Mouse (Mus musculus) forebrain, embryonic 14.5 days (tissue): Measurements from ENCODE around the gene Il4. TPM values are rescaled to one million over a fixed set of nuclear protein-coding genes. Genes with fewer than 3 reads are reported as not detected.

Experiments
- ATAC-seq: fragments of 200-750 bp; cut with Nextera tagmentation; 2 replicates; pipeline ENCODE4 v1.8.0; 2017; ENCODE audit warnings: mild to moderate bottlenecking, moderate library complexity
- DNase-seq: peaks from one replicate; pipeline ENCODE4 v3.0.0-alpha.2; 2015; ENCODE audit warnings: low spot score
- H3K27ac ChIP-seq: fragments of 300-500 bp; sonication (generic); 2 replicates; pipeline ENCODE4 v1.5.1; 2014; ENCODE audit warnings: low read depth, mild to moderate bottlenecking, control low read depth, low read length, moderate library complexity
- H3K27me3 ChIP-seq: fragments of 300-500 bp; sonication (generic); replicated peaks from 2 replicates; pipeline ENCODE4 v1.6.1; 2014; ENCODE audit warnings: low read length, control low read depth, mixed read lengths; ENCODE audit not compliant: control insufficient read depth, insufficient read depth
- H3K36me3 ChIP-seq: fragments of 300-500 bp; sonication (generic); 2 replicates; pipeline ENCODE4 v1.6.1; 2014; ENCODE audit warnings: low read length, control low read depth; ENCODE audit not compliant: control insufficient read depth, insufficient read depth
- H3K4me1 ChIP-seq: fragments of 300-500 bp; sonication (generic); 2 replicates; pipeline ENCODE4 v1.6.1; 2014; ENCODE audit warnings: antibody characterized with exemption, low read length, control low read depth; ENCODE audit not compliant: control insufficient read depth, insufficient read depth
- H3K4me2 ChIP-seq: fragments of 300-500 bp; sonication (generic); 2 replicates; pipeline ENCODE4 v1.6.1; 2014; ENCODE audit warnings: mild to moderate bottlenecking, control low read depth, low read length
- H3K4me3 ChIP-seq: fragments of 300-500 bp; sonication (generic); 2 replicates; pipeline ENCODE4 v1.5.1; 2014; ENCODE audit warnings: low read depth, low read length, control low read depth
- H3K9ac ChIP-seq: fragments of 300-500 bp; sonication (generic); 2 replicates; pipeline ENCODE4 v1.6.1; 2014; ENCODE audit warnings: mild to moderate bottlenecking, low read length, control low read depth, moderate library complexity
- H3K9me3 ChIP-seq: fragments of 300-500 bp; sonication (generic); replicated peaks from 2 replicates; pipeline ENCODE4 v1.6.1; 2016; ENCODE audit warnings: low read length, control low read depth, mixed read lengths; ENCODE audit not compliant: control insufficient read depth
- WGBS: fragments of 180-500 bp; shearing (Covaris S2); extraction: QIAGEN DNeasy Blood & Tissue Kit; methylation state at CpG from one replicate; pipeline ENCODE4 v1.1.7; 2014; 5-methylcytosine and 5-hydroxymethylcytosine counted together
- polyA plus RNA-seq: library from polyadenylated mRNA; unstranded; fragments of >200 nt; fragmentation: Nextera tagmentation; extraction: Ambion mirVana; gene quantifications from 2 replicates; pipeline ENCODE4 v1.2.1, GENCODE M21; 2014

The Il4 gene
- polyA plus RNA-seq, 1 experiment from 2014 or later: 5.9 TPM

- Histone ChIP-seq H3K4me2 (no peak overlapping the region), H3K36me3 (no peaks in the 10 kb centered on the region), H3K4me3 (no peak overlapping the region), H3K27me3 (0 out of 2 replicates have a peak, but pooled peaks cover 5% of the 10 kb centered on the region), H3K4me1 (0 out of 2 replicates have a peak, but pooled peaks cover 3% of the 10 kb centered on the region), H3K9me3 (no peaks in the 10 kb centered on the region), H3K27ac (no peak overlapping the region), H3K9ac (no peak overlapping the region)
- DNase-seq: peak; percentile 6
- 73% methylated on average over 14 of the region's 14 CpGs for WGBS
- no peak for ATAC-seq
These were observed 13.8 kb upstream of the Il4 start for GRCm38 (mm10) chr11:53632122-53632733.

DNA sequence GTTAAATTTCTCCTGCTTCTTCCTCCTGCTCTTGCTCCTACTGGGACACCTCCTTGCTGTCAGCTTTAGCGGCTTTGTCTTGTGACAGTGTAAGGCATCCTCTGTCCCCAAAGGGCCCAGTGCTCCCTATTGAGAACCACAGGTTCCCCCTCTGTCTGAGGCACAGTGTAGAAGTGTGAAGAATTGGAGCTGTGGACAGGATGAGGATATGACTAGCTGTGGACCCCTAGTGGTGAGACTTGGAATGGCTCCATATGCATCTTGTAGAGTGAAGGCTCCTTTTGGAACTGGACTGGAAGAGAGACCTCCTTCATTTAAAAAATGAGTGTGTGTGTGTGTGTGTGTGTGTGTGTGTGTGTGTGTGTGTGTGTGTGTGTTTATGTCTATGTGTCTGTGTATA is 9.4 kb upstream of the Il4 start:
- Histone ChIP-seq H3K27me3 (no peaks in the 10 kb centered on the region), H3K4me2 (no peak overlapping the region), H3K9me3 (no peaks in the 10 kb centered on the region), H3K4me1 (no peaks in the 10 kb centered on the region), H3K9ac (no peak overlapping the region), H3K4me3 (no peak overlapping the region), H3K27ac (no peak overlapping the region), H3K36me3 (no peaks in the 10 kb centered on the region)
- WGBS: 14% methylated on average over 1 of the region's 1 CpGs
- DNase-seq (peak; percentile 93), ATAC-seq (peak; percentile 68)

GRCm38 (mm10) chr11:53626802-53627373 is 8.4 kb upstream of the Il4 start:
- Histone ChIP-seq H3K36me3 (no peaks in the 10 kb centered on the region), H3K27ac (no peak overlapping the region), H3K9ac (no peak overlapping the region), H3K4me3 (no peak overlapping the region), H3K9me3 (no peaks in the 10 kb centered on the region), H3K27me3 (no peaks in the 10 kb centered on the region), H3K4me1 (no peaks in the 10 kb centered on the region), H3K4me2 (no peak overlapping the region)
- no peak for DNase-seq
- WGBS: 64% methylated on average over 17 of the region's 17 CpGs
- no peak for ATAC-seq

DNA sequence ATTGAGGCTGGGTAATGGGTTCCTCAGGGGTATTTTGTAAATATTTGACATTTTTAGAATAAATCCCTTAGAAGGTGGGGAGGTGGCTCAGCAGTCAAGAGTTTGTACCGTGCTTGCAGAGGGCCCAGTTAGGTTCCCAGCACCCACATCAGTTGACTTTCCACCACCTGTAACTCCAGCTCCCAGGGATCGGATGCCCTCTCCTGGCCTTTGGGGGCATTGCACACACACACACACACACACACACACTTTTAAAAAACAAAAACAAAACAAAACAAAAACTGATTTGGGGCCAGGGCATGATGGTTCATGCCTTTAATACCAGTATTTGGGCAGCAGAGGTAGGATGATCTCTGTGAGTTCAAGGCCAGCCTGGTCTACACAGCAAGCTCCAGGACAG is 5.7 kb upstream of the Il4 start:
- DNase-seq: no peak
- H3K27me3 ChIP-seq: no peaks in the 10 kb centered on the region
- H3K4me3 ChIP-seq: no peak overlapping the region
- no peaks in the 10 kb centered on the region for H3K4me1 ChIP-seq
- no peak overlapping the region for H3K4me2 ChIP-seq
- H3K36me3 ChIP-seq: no peaks in the 10 kb centered on the region
- no peak for ATAC-seq
- no peak overlapping the region for H3K27ac ChIP-seq
- H3K9ac ChIP-seq: no peak overlapping the region
- H3K9me3 ChIP-seq: no peaks in the 10 kb centered on the region
- WGBS: 88% methylated on average over 2 of the region's 2 CpGs

DNA sequence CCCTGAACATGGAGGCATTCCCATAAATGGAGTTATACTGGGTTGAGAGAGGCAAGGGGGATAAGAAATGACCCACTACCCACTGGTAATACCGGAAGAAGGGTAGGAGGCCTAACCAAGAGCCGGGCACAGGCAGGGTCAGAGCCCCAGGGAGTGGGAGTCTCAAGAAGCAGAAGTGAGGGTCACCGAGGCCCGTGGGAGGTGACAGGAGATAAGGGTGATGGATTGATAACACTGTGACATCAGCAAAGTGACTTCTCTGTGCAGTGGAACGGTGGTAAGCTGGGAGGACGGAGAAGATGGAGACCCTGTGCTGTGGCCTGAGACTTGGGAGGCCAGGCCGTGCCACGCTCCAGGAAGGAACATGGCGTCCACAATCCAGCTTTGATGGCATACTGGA is 5.1 kb upstream of the Il4 start:
- no peaks in the 10 kb centered on the region for H3K4me1 ChIP-seq
- no peak overlapping the region for H3K4me2 ChIP-seq
- no peaks in the 10 kb centered on the region for H3K9me3 ChIP-seq
- DNase-seq (no peak), ATAC-seq (no peak)
- H3K9ac ChIP-seq: no peak overlapping the region
- 96% methylated on average over 9 of the region's 9 CpGs for WGBS
- no peaks in the 10 kb centered on the region for H3K27me3 ChIP-seq
- no peak overlapping the region for H3K4me3 ChIP-seq
- no peaks in the 10 kb centered on the region for H3K36me3 ChIP-seq
- no peak overlapping the region for H3K27ac ChIP-seq

- WGBS: 82% methylated on average over 6 of the region's 6 CpGs
- ATAC-seq: no peak
- no peaks in the 10 kb centered on the region for H3K9me3 ChIP-seq
- H3K9ac ChIP-seq: no peak overlapping the region
- H3K27me3 ChIP-seq: no peaks in the 10 kb centered on the region
- H3K27ac ChIP-seq: no peak overlapping the region
- H3K36me3 ChIP-seq: no peaks in the 10 kb centered on the region
- no peak overlapping the region for H3K4me2 ChIP-seq
- DNase-seq: no peak
- no peaks in the 10 kb centered on the region for H3K4me1 ChIP-seq
- H3K4me3 ChIP-seq: no peak overlapping the region
These were observed 4.0 kb upstream of the Il4 start for GRCm38 (mm10) chr11:53622440-53622806.

- Histone ChIP-seq H3K36me3 (no peaks in the 10 kb centered on the region), H3K4me1 (no peaks in the 10 kb centered on the region), H3K9me3 (no peaks in the 10 kb centered on the region), H3K9ac (no peak overlapping the region), H3K27me3 (no peaks in the 10 kb centered on the region), H3K4me2 (no peak overlapping the region), H3K4me3 (no peak overlapping the region), H3K27ac (no peak overlapping the region)
- DNase-seq (no peak), ATAC-seq (no peak)
- WGBS: 90% methylated on average over 11 of the region's 11 CpGs
These were observed 3.3 kb upstream of the Il4 start for GRCm38 (mm10) chr11:53621582-53622439.

DNA sequence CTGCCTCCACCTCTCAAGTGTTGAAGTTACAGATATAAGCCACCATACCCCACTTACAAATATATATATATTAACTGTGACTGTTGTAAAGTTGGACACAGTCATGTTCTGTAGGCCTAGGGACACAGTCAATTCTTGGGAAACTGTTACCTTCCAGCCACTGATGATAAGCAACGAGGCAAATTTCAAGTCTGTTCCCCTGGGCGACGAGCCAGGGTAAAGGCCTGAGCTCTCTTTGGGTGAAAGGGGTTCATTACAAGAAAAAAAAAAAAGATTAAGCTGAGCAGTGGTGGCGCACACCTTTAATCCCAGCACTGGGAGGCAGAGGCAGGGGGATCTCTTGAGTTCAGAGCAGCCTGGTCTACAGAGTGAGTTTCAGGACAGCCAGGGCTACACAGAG is 1.6 kb upstream of the Il4 start:
- Histone ChIP-seq H3K4me2 (no peak overlapping the region), H3K4me1 (no peaks in the 10 kb centered on the region), H3K27me3 (no peaks in the 10 kb centered on the region), H3K4me3 (no peak overlapping the region), H3K9me3 (no peaks in the 10 kb centered on the region), H3K36me3 (no peaks in the 10 kb centered on the region), H3K27ac (no peak overlapping the region), H3K9ac (no peak overlapping the region)
- ATAC-seq (no peak), DNase-seq (no peak)
- WGBS: 84% methylated on average over 4 of the region's 4 CpGs

DNA sequence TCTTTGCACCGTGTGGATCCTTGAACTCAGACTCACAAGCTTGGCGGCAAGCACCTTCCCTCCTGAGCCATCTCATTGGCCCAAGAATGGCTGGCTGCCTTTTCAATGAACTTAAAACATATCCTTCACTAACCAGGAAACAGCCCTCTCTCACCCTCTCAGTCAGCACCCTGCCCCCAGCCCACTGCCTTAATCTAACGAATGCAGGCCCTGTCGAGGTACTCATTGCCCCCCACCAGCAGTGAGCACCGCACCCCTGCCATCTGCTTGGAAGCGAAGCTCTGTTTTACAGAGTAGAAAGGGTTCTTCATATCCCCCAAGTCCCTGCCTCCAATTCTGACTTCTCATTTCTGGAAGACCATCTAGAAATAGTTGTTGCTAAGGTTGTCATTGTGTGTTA is 959 bp upstream of the Il4 start:
- WGBS: 70% methylated on average over 6 of the region's 6 CpGs
- H3K36me3 ChIP-seq: no peaks in the 10 kb centered on the region
- H3K27ac ChIP-seq: no peak overlapping the region
- H3K27me3 ChIP-seq: no peaks in the 10 kb centered on the region
- H3K4me3 ChIP-seq: no peak overlapping the region
- no peak for ATAC-seq
- H3K4me1 ChIP-seq: no peaks in the 10 kb centered on the region
- no peak overlapping the region for H3K9ac ChIP-seq
- H3K4me2 ChIP-seq: no peak overlapping the region
- DNase-seq: no peak
- H3K9me3 ChIP-seq: no peaks in the 10 kb centered on the region
